ENCODE assay signal across 9 mouse cellular contexts in the genomic region with DNA sequence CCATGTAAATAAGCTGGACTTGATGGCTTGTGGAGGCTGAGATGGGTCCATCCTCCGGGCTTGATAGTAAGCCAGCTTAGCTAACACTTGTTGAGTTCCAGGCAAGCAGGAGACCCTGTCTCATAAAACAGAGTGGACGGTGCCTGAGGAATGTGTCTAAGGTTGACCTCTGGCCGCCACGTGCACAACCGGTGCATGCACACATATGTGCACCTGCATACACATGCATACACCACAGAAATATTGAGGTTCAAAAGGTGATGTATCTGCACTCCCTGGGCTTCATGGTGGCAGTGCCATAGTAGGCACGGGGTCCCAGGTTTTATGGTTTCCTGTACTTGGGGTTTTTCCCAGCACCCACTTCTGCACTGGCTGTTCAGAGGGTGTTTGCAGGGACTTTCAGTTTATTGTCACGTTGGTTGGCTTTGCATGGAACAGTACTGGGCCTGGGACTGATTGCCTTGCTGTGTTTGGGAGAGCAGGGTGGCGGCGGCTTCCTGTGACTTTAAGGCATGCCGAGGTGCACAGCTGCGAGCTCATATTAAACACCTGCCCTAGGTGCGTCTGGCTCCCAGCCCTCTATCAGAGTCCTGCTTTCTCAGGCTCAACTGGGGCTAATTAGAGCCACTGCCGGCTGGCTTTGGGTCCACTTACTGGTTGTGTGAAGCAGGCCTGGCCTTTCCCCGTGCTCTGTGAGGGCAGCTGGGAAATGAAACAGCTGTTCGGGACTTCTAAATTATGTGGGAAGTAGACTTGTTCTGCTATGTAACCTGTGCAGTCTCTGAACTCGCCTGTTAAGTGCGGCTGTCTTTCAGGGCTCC. TPM values are rescaled to one million over a fixed set of nuclear protein-coding genes. Genes with fewer than 3 reads are reported as not detected.
DNase-seq lines count a peak whose midpoint lies in the region; ATAC-seq and TF ChIP-seq lines count a peak whose summit lies in the region.
"Had no signal": no experiment of that assay in that cellular context is flagged by ENCODE, and none has a peak within 500 bp of the region (broad histone marks: within the 10 kb centered on the region; RNA-seq: fewer than 3 reads in every experiment).

No protein-coding gene starts in this region.

- ATAC-seq in common myeloid progenitor, adult 5-6 weeks (replicated peaks; ENCODE audit: low read depth, poor library complexity, severe bottlenecking) = 0 out of 2 replicates have a peak, but pooled peaks have one; percentile 8

- no peak overlapping the region for H3K27ac ChIP-seq in layer of hippocampus, adult 2 months
- H3K27ac ChIP-seq: heart, embryonic 13.5 days had no signal

- no peak for TF ChIP-seq CTCF in layer of hippocampus, adult 2 months (conservative IDR thresholded peaks at IDR 0.05)

- peak; percentile 44 for DNase-seq in embryo, embryonic 10 days (ENCODE audit: low spot score)
- no peak for DNase-seq in embryo, embryonic 9.5 days (ENCODE audit: extremely low spot score)
- peak; percentile 64 for DNase-seq in kidney, adult 11 months
- peak; percentile 30 for DNase-seq in lung, postnatal 14 days
- no peak for DNase-seq in cerebellum, postnatal 25 days
- no peak for DNase-seq in cerebellum, adult 9-10 months
- no peak for DNase-seq in layer of hippocampus, adult 2 months (ENCODE audit: low spot score in 2 of 2)

- H3K4me3 ChIP-seq in layer of hippocampus, adult 2 months = no peak overlapping the region
- H3K4me3 ChIP-seq: heart, embryonic 13.5 days had no signal

RNA-seq across cellular contexts. Expression of gene Hpcal1, which starts 19.5 kb away (rescaled TPM):
- total RNA-seq in common myeloid progenitor, adult 5-6 weeks (2017) = 14.7 and 14.8 TPM in 2 replicates
- 10 to 100 TPM; 54.3 to 64.6 TPM for total RNA-seq in layer of hippocampus, adult 2 months (2021)

Comparison
In these comparisons a context has a peak if more than half of its experiments do, and no peak if none do; other contexts are left out.
1. DNase-seq: peak in embryo, embryonic 10 days (single experiment), kidney, adult 11 months (single experiment) and lung, postnatal 14 days (single experiment); none in embryo, embryonic 9.5 days (single experiment), cerebellum, postnatal 25 days (0 of 2), cerebellum, adult 9-10 months (single experiment) and layer of hippocampus, adult 2 months (0 of 2).